Mouse (Mus musculus): ENCODE data around the gene Ubtd2. TPM values are rescaled to one million over a fixed set of nuclear protein-coding genes. Genes with fewer than 3 reads are reported as not detected.

Gene Ubtd2
- polyA plus RNA-seq (2012; rRNA removed): 2.8 and 3.6 TPM in 2 replicates

- peak; percentile 69 for DNase-seq (ENCODE audit: low read depth, low spot score)
- under 1% methylated on average over 82 of the region's 86 CpGs for WGBS
These were observed at the start of gene Ubtd2 for GRCm38 (mm10) chr11:32454800-32455506. TSS of gene Ubtd2 (plus strand) at chr11:32455370.

GRCm38 (mm10) chr11:32407863-32408262, 47.3 kb upstream of the Ubtd2 start:
- DNase-seq (ENCODE audit: low read depth, low spot score): no peak
- 71% methylated on average over 3 of the region's 3 CpGs for WGBS

GRCm38 (mm10) chr11:32409052-32409451, 46.1 kb upstream of the Ubtd2 start:
- DNase-seq (ENCODE audit: low read depth, low spot score): no peak

GRCm38 (mm10) chr11:32409823-32410562, 45.2 kb upstream of the Ubtd2 start:
- 79% methylated on average over 11 of the region's 11 CpGs for WGBS
- no peak for DNase-seq (ENCODE audit: low read depth, low spot score)

- DNase-seq (ENCODE audit: low read depth, low spot score): no peak
- WGBS: 71% methylated on average over 5 of the region's 5 CpGs
These were observed 35.2 kb upstream of the Ubtd2 start for GRCm38 (mm10) chr11:32420001-32420400.

- WGBS: 69% methylated on average over 12 of the region's 12 CpGs
- DNase-seq (ENCODE audit: low read depth, low spot score): no peak
These were observed 31.9 kb upstream of the Ubtd2 start for GRCm38 (mm10) chr11:32423311-32423710.

- no peak for DNase-seq (ENCODE audit: low read depth, low spot score)
- WGBS: 83% methylated on average over 4 of the region's 4 CpGs
These were observed 30.6 kb upstream of the Ubtd2 start for GRCm38 (mm10) chr11:32424600-32424999.

- WGBS: 81% methylated on average over 10 of the region's 10 CpGs
- no peak for DNase-seq (ENCODE audit: low read depth, low spot score)
These were observed 30.0 kb upstream of the Ubtd2 start for GRCm38 (mm10) chr11:32425043-32425658.

- no peak for DNase-seq (ENCODE audit: low read depth, low spot score)
- WGBS: 63% methylated on average over 7 of the region's 7 CpGs
These were observed 27.6 kb upstream of the Ubtd2 start for GRCm38 (mm10) chr11:32427537-32427936.

GRCm38 (mm10) chr11:32435410-32436060, 19.6 kb upstream of the Ubtd2 start:
- 44% methylated on average over 6 of the region's 6 CpGs for WGBS

GRCm38 (mm10) chr11:32442576-32442975, 12.6 kb upstream of the Ubtd2 start:
- DNase-seq (ENCODE audit: low read depth, low spot score): no peak
- WGBS: 84% methylated on average over 3 of the region's 3 CpGs

More at GRCm38 (mm10) chr11:32435410-32436060, 19.6 kb upstream of the Ubtd2 start:
- no peak for DNase-seq (ENCODE audit: low read depth, low spot score)

- no peak for DNase-seq (ENCODE audit: low read depth, low spot score)
- WGBS: 16% methylated on average over 1 of the region's 1 CpGs
These were observed 10.9 kb upstream of the Ubtd2 start for GRCm38 (mm10) chr11:32444266-32444665.

- WGBS: 79% methylated on average over 1 of the region's 1 CpGs
These were observed 10.0 kb upstream of the Ubtd2 start for GRCm38 (mm10) chr11:32445135-32445534.

GRCm38 (mm10) chr11:32445637-32446226, 9.4 kb upstream of the Ubtd2 start:
- 70% methylated on average over 6 of the region's 6 CpGs for WGBS
- DNase-seq (ENCODE audit: low read depth, low spot score): no peak

More at GRCm38 (mm10) chr11:32445135-32445534, 10.0 kb upstream of the Ubtd2 start:
- no peak for DNase-seq (ENCODE audit: low read depth, low spot score)

- WGBS: 0% methylated on average over 1 of the region's 1 CpGs
These were observed 5.0 kb upstream of the Ubtd2 start for GRCm38 (mm10) chr11:32450216-32450615.

GRCm38 (mm10) chr11:32451306-32451705, 3.9 kb upstream of the Ubtd2 start:
- 92% methylated on average over 6 of the region's 6 CpGs for WGBS
- no peak for DNase-seq (ENCODE audit: low read depth, low spot score)

More at GRCm38 (mm10) chr11:32450216-32450615, 5.0 kb upstream of the Ubtd2 start:
- no peak for DNase-seq (ENCODE audit: low read depth, low spot score)

- 90% methylated on average over 4 of the region's 4 CpGs for WGBS
- DNase-seq (ENCODE audit: low read depth, low spot score): no peak
These were observed 2.4 kb upstream of the Ubtd2 start for GRCm38 (mm10) chr11:32452745-32453144.

- WGBS: 80% methylated on average over 8 of the region's 8 CpGs
- DNase-seq (ENCODE audit: low read depth, low spot score): no peak
These were observed 1.7 kb upstream of the Ubtd2 start for GRCm38 (mm10) chr11:32453353-32453915.

GRCm38 (mm10) chr11:32454231-32454799, 855 bp upstream of the Ubtd2 start:
- DNase-seq (ENCODE audit: low read depth, low spot score): no peak
- WGBS: 4% methylated on average over 19 of the region's 19 CpGs

Data from large intestine, adult 2 months (tissue).